Mouse (Mus musculus) kidney, postnatal 25 days (tissue): Measurements from ENCODE around the gene Zfp330.

Experiments used
- DNase-seq, 2 experiments: peaks; one replicate each; pipeline ENCODE4 v3.0.0; 2021; ENCODE audit warnings: mixed read lengths in 2 of 2

Zfp330 gene

GRCm38 (mm10) chr8:82774093-82774422, at the start of gene Zfp330:
Gene Zfp330, minus strand, starts transcription at chr8:82774160.
- peak; percentile 94 to 96 for DNase-seq

- no peak for DNase-seq
These were observed 4.0 kb upstream of the Zfp330 start for GRCm38 (mm10) chr8:82777945-82778344.

- peak in 1 of 2 experiments; percentile 36 for DNase-seq
These were observed 3.4 kb upstream of the Zfp330 start for GRCm38 (mm10) chr8:82777406-82777805.

GRCm38 (mm10) chr8:82774482-82774881, 522 bp upstream of the Zfp330 start:
- DNase-seq: no peak

- DNase-seq: no peak
These were observed 448 bp downstream of the Zfp330 start for GRCm38 (mm10) chr8:82773332-82774092.

- no peak for DNase-seq
These were observed 3.1 kb downstream of the Zfp330 start for GRCm38 (mm10) chr8:82770886-82771285.

- no peak for DNase-seq
These were observed 14.9 kb downstream of the Zfp330 start for GRCm38 (mm10) chr8:82759071-82759470.

GRCm38 (mm10) chr8:82754946-82755345, 19.0 kb downstream of the Zfp330 start:
- DNase-seq: no peak

GRCm38 (mm10) chr8:82746617-82747016, 27.3 kb downstream of the Zfp330 start:
- DNase-seq: no peak

GRCm38 (mm10) chr8:82743905-82744904, 29.8 kb downstream of the Zfp330 start:
- peak; percentile 63 to 78 for DNase-seq
